Mouse (Mus musculus): Measurements from ENCODE around the gene Rpe65. TPM values are rescaled to one million over a fixed set of nuclear protein-coding genes. Genes with fewer than 3 reads are reported as not detected.
A peak's percentile ranks its signal among the peaks of the same experiment; 100 is the strongest.

Rpe65 gene
- not detected for total RNA-seq (2021)
- long read RNA-seq, experiment 1 = 0 reads
- long read RNA-seq, experiment 2 = 0 reads

DNA sequence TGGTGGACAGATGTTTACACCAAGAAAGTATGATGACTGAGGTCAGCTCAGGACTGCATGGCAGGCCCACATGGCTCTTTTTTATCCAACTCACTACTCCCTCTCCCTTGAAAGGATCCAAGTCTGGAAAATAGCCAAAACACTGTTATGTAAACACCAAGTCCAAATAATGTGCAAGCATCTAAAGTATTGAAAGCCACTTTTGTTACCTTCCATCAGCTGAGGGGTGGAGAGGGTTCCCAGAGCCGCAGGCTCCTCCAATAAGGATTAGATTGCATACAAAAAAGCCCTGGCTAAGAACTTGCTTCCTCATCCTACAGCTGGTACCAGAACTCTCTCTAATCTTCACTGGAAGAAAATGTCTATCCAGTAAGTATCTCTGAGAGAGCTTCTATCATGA, at the start of gene Rpe65:
Rpe65 (plus strand) TSS at position 301 of the 400 bp plus-strand sequence.
- intact Hi-C loops (cut with DNase I) = no loop called here
- DNase-seq (ENCODE audit: low spot score in 2 of 2) = no peak

DNA sequence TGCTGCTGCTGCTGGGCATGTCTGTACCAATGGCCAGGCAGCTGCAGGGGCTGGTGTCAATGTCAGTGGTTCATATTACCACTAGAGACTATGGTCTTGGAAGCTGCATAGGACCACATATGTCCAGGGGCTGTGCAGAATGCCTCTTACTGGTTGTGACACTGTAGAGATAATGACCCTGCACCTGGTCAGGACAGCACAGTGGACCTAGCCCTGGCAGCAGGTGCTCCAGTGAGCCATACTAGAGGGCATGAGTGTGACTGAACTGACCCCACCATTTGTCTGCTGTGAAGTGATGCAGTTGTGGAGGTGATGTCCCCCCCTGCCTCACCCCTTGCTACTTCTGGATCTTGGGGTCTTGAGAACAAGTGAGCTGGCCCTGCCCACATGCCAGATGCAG, 48.8 kb upstream of the Rpe65 start:
- intact Hi-C loops (cut with DNase I) = no loop called here
- no peak for DNase-seq (ENCODE audit: low spot score in 2 of 2)

DNA sequence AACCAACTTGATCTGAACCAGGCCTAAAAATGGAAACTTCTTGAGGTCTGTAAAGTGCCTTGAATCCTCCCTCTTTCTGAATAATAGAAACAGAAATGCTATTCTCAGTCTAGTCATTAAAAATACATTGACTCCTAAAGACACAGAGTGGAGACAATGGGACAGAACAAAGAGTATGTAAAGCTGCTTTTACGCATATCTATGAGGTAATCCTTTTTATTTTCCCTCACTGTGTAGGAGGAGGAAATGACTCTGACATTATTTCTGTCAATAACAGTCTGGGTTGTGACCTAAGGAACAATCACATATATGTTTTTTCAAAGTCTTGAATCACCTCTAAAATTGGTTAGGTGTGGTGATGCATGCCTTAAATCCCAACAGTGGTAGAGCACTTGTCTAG, 16.0 kb downstream of the Rpe65 start:
- DNase-seq (ENCODE audit: low spot score in 2 of 2) = no peak
- intact Hi-C loops (cut with DNase I) = no loop called here

DNA sequence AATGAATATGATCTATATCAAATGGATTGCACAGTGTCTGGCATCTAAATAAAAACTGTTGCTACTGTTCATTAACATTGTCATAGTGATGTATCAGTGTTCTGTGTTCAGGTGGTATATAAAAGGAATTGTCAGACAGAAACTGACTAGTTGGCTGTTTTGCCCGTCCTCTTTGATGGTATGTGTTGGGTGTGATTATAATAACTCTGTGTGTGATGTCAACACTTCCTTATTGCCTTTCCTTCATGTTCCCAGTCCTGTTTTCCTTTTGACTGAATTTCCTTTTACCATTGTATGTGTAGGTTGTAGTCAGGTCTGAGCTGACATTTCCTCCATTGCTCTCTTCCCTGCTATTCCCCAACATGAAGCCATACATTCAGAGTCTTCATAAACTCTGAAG, 22.1 kb downstream of the Rpe65 start:
- DNase-seq (ENCODE audit: low spot score in 2 of 2) = no peak
- intact Hi-C loops (cut with DNase I) = no loop called here

DNA sequence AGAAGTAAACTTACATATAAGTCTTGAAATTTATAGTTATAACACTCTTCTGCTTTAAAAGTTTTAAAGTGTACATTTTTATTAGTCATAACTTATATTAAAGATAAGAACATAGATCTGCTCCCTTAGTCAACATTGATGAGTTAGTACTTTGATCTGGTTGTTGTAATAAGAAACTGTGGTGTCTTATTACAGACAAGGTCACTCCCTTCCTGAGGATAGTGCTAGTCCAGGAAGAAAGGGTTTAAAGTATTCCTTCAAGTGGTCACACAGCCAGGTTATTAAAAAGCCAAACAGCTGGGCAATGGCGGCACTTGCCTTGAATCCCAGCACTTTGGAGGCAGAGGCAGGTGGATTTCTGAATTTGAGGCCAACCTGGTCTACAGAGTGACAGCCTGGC, 25.0 kb downstream of the Rpe65 start:
- no peak for DNase-seq (ENCODE audit: low spot score in 2 of 2)
- intact Hi-C loops (cut with DNase I) = no loop called here

DNA sequence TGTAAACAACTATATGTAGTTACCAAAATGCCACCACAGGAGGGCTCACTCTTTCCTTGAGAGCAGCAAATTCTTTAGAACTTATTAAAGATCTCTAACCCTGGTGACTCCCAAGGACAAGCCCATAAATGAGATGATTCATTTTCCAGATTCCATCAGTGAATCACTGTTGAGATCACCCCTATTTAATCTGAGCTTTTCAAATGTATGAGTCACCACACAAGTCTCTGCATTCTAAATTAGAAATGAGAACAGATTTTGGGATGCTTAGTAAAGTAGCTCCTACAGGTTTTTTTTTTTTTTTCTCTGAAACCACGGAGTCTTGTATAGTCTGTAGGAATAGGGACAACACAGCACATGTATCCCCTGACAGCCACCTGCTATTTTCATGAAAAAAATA, 61.8 kb downstream of the Rpe65 start:
- DNase-seq (ENCODE audit: low spot score in 2 of 2) = peak in 1 of 2 experiments; percentile 24

DNA sequence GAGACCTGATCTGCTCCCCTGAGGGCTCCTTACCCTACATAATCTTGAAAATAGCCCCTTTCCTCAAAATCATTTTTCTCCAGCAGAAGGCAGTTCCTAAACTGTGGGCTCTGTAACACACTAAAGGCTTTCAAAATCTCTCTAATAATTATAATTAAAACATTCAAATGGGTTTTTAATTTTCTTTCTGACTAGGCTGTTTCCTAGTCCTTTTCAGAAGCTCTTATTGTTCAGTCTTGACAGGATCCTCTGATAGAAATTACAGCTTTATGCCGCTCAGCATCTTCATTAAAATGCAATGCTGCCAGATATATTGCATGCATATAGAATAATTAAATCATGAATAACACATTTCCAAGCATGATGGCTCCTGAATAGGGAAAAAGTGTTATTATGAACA, 64.4 kb downstream of the Rpe65 start:
- DNase-seq (ENCODE audit: low spot score in 2 of 2) = no peak
- intact Hi-C loops (cut with DNase I) = no loop called here

More for the DNA sequence above, 61.8 kb downstream of the Rpe65 start:
- intact Hi-C loops (cut with DNase I) = no loop called here

Other genes starting within 250 kb of the Rpe65 start
- under 1 TPM; 0.24 to 0.55 TPM for gene Depdc1a, start 103.7 kb upstream of the Rpe65 start, total RNA-seq (2021)
- 10 to 100 TPM; 39.4 to 40.8 TPM for gene Wls, start 240.5 kb downstream of the Rpe65 start, total RNA-seq (2021)